In the genomic region with DNA sequence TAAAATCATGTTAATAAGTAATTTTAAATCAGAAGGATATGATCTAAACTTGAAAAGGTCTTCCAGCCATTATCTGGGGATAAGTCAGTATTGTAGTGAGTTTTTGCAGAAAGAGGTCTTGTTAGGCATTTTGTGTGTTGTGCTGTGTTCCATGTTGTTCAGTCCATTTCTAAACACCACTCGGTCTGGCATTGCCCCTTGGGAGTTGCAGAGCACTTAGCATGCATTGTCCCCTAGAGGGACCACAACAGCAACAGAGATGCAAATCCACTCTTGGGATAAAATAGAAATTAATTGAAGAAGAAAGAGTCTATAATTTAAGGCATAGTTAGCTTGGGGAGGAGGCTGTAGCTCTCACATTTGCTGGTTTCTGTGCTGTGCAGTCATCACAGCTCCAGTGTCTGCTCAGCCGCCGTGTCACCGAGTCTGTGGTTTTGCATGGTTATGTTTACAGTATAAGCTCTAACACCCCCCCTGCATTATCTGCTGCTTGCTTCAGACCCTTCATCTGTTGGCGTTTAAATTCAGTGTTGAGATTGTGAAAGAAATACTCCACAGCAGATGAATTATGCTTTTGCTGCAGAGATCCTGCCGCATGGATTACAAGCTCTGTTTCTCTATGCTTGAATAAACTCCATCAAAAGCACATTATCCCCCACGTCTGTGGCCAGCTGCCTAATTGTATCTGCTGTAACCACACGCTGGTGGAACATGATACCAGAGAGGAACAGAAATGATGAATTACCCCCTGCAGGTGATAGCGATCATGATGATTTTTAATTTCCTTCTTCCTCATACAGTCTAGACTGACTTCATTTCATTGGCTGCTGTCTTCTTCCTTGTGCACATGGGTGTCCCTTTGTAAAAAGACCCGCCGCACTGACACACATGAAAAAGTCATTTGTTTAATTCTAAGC, we compare ENCODE assay signal across 9 mouse cellular contexts.
DNase-seq lines count a peak whose midpoint lies in the region; ATAC-seq lines count a peak whose summit lies in the region.
"Had no signal": no experiment of that assay in that cellular context is flagged by ENCODE, and none has a peak within 500 bp of the region (broad histone marks: within the 10 kb centered on the region; RNA-seq: fewer than 3 reads in every experiment).

No protein-coding gene starts in this region.

- WGBS in forebrain, embryonic 10.5 days, result 59% methylated on average over 11 of the region's 11 CpGs
- WGBS in neural tube, embryonic 13.5 days, result 18% methylated on average over 11 of the region's 11 CpGs

- peak overlapping the region; percentile 57 for H3K9ac ChIP-seq in neural tube, embryonic 13.5 days
- H3K9ac ChIP-seq: limb, embryonic 13.5 days had no signal

- peak overlapping the region; percentile 0; the same call in 1 of the 2 replicates for H3K4me3 ChIP-seq in forebrain, embryonic 10.5 days
- no peak overlapping the region for H3K4me3 ChIP-seq in neural tube, embryonic 13.5 days
- H3K4me3 ChIP-seq: limb, embryonic 13.5 days had no signal

- no peaks in the 10 kb centered on the region for H3K27me3 ChIP-seq in forebrain, embryonic 10.5 days (ENCODE audit: poor library complexity, severe bottlenecking)
- no peaks in the 10 kb centered on the region for H3K27me3 ChIP-seq in neural tube, embryonic 13.5 days
- H3K27me3 ChIP-seq: limb, embryonic 13.5 days had no signal

- peaks cover 19% of the 10 kb centered on the region for H3K4me1 ChIP-seq in forebrain, embryonic 10.5 days
- peaks cover 33% of the 10 kb centered on the region for H3K4me1 ChIP-seq in neural tube, embryonic 13.5 days (replicated peaks)

- ATAC-seq in neural tube, embryonic 13.5 days (ENCODE audit: low read depth), result peak; percentile 85

- peak; percentile 14 for DNase-seq in ovary, adult 18-20 months (ENCODE audit: low spot score)
- DNase-seq in ovary, postnatal 10 days (ENCODE audit: low spot score), result no peak
- no peak for DNase-seq in forebrain, embryonic 10.5 days (ENCODE audit: extremely low spot score, low spot score)
- DNase-seq in layer of hippocampus, adult 9-10 months (ENCODE audit: low spot score), result peak; percentile 38
- DNase-seq in gastrocnemius, postnatal 4 days (ENCODE audit: low spot score in 2 of 2), result no peak
- no peak for DNase-seq in adrenal gland, adult 18-20 months (ENCODE audit: low spot score in 2 of 2)
- DNase-seq in adrenal gland, adult 8-10 months, result no peak

- 0 out of 2 replicates have a peak overlapping the region, but pooled peaks have one; percentile 35 for H3K27ac ChIP-seq in forebrain, embryonic 10.5 days
- peak overlapping the region; percentile 91 for H3K27ac ChIP-seq in neural tube, embryonic 13.5 days (replicated peaks)
- H3K27ac ChIP-seq: limb, embryonic 13.5 days had no signal

- peaks cover 25% of the 10 kb centered on the region for H3K36me3 ChIP-seq in forebrain, embryonic 10.5 days (replicated peaks)
- peaks cover 5% of the 10 kb centered on the region; the same call in 1 of the 2 replicates for H3K36me3 ChIP-seq in neural tube, embryonic 13.5 days

- peak overlapping the region; percentile 45 for H3K4me2 ChIP-seq in neural tube, embryonic 13.5 days
- H3K4me2 ChIP-seq: limb, embryonic 13.5 days had no signal

- no peaks in the 10 kb centered on the region for H3K9me3 ChIP-seq in forebrain, embryonic 10.5 days
- no peaks in the 10 kb centered on the region for H3K9me3 ChIP-seq in neural tube, embryonic 13.5 days
- H3K9me3 ChIP-seq: limb, embryonic 13.5 days had no signal

Comparison
In these comparisons a context has a peak if more than half of its experiments do, and no peak if none do; other contexts are left out.
1. DNase-seq: peak in ovary, adult 18-20 months (single experiment) and layer of hippocampus, adult 9-10 months (single experiment); none in ovary, postnatal 10 days (single experiment), forebrain, embryonic 10.5 days (single experiment), gastrocnemius, postnatal 4 days (0 of 2), adrenal gland, adult 18-20 months (0 of 2) and adrenal gland, adult 8-10 months (single experiment).